Mouse (Mus musculus) CH12.LX (cell line): Measurements from ENCODE around the gene Hspa1l. TPM values are rescaled to one million over a fixed set of nuclear protein-coding genes. Genes with fewer than 3 reads are reported as not detected.

ENCODE experiments used
- DNase-seq: peaks from one replicate; pipeline ENCODE4 v3.0.0-alpha.2; 2013; ENCODE audit errors: extremely low read depth
- H3K27ac ChIP-seq: 2 replicates; pipeline ENCODE4 v1.5.1; 2012; ENCODE audit warnings: low read depth, mild to moderate bottlenecking, control low read depth, moderate library complexity; ENCODE audit not compliant: insufficient read depth
- H3K27me3 ChIP-seq: replicated peaks from 2 replicates; pipeline ENCODE3; 2012; ENCODE audit warnings: inconsistent platforms
- H3K36me3 ChIP-seq, 2 experiments: replicated peaks in 1 of 2; 2 replicates each; pipeline versions ENCODE3 to v1.6.1; 2012; ENCODE audit warnings: inconsistent platforms in 1 of 2, low read length in 1 of 2, mild to moderate bottlenecking in 1 of 2, mixed read lengths in 1 of 2, moderate library complexity in 1 of 2; ENCODE audit not compliant: control insufficient read depth in 1 of 2, insufficient read depth in 1 of 2
- H3K4me1 ChIP-seq, 2 experiments: 2 replicates each; pipeline ENCODE4 v1.6.1; 2012; ENCODE audit warnings: inconsistent platforms in 1 of 2, moderate library complexity in 1 of 2; ENCODE audit not compliant: insufficient read depth in 2 of 2, control insufficient read depth in 1 of 2
- H3K4me2 ChIP-seq: 2 replicates; pipeline ENCODE4 v1.6.1; 2012; ENCODE audit warnings: low read depth, mild to moderate bottlenecking, control low read depth; ENCODE audit not compliant: poor library complexity, insufficient read depth, severe bottlenecking
- H3K4me3 ChIP-seq, 3 experiments: fragments of 150-350 bp in 1 of 3; sonication (generic) in 1 of 3; replicated peaks in 1 of 3; 2 replicates each; pipeline versions ENCODE3 to v1.5.1; 2011 to 2012; ENCODE audit warnings: low read depth in 2 of 3, low read length in 2 of 3, mild to moderate bottlenecking in 2 of 3, moderate library complexity in 2 of 3, control low read depth in 1 of 3, improper control_type of control experiment in 1 of 3, inconsistent platforms in 1 of 3, mixed read lengths in 1 of 3; ENCODE audit not compliant: poor library complexity in 1 of 3
- H3K79me2 ChIP-seq: replicated peaks from 2 replicates; pipeline ENCODE4 v1.6.1; 2012; ENCODE audit warnings: mild to moderate bottlenecking, moderate library complexity; ENCODE audit not compliant: control insufficient read depth, poor library complexity, insufficient read depth, severe bottlenecking; ENCODE audit errors: extremely low read depth
- H3K9ac ChIP-seq: 2 replicates; pipeline ENCODE4 v1.6.1; 2012; ENCODE audit warnings: low read depth, mild to moderate bottlenecking, control low read depth, moderate library complexity; ENCODE audit not compliant: insufficient read depth
- H3K9me3 ChIP-seq: replicated peaks from 2 replicates; pipeline ENCODE3; 2012; ENCODE audit warnings: low read length, inconsistent platforms, mixed read lengths
- EP300 ChIP-seq: IDR thresholded peaks from 2 replicates; pipeline ENCODE4 v1.6.1; 2011; ENCODE audit warnings: low read length, improper control_type of control experiment
- GABPA ChIP-seq: IDR thresholded peaks from 2 replicates; pipeline ENCODE4 v1.6.1; 2012; ENCODE audit warnings: low read depth, low read length, improper control_type of control experiment, inconsistent platforms; ENCODE audit not compliant: insufficient replicate concordance
- MAX ChIP-seq: IDR thresholded peaks from 2 replicates; pipeline ENCODE4 v1.6.1; 2011; ENCODE audit warnings: low read length, improper control_type of control experiment
- MAZ ChIP-seq: IDR thresholded peaks from 2 replicates; pipeline ENCODE4 v1.6.1; 2012; ENCODE audit warnings: low read depth, mild to moderate bottlenecking, inconsistent platforms, low read length, improper control_type of control experiment, moderate library complexity
- MXI1 ChIP-seq: IDR thresholded peaks from 2 replicates; pipeline ENCODE4 v1.6.1; 2011; ENCODE audit warnings: mild to moderate bottlenecking, low read depth, low read length, improper control_type of control experiment
- MYC ChIP-seq: IDR thresholded peaks from 2 replicates; pipeline ENCODE4 v1.6.1; 2011; ENCODE audit warnings: low read depth, mild to moderate bottlenecking, improper control_type of control experiment, low read length
- NELFE ChIP-seq: IDR thresholded peaks from 2 replicates; pipeline ENCODE4 v1.6.1; 2011; ENCODE audit warnings: low read depth, low read length, improper control_type of control experiment
- NRF1 ChIP-seq: IDR thresholded peaks from 2 replicates; pipeline ENCODE4 v1.6.1; 2014; ENCODE audit warnings: low read depth, mild to moderate bottlenecking, inconsistent platforms, low read length, improper control_type of control experiment, moderate library complexity
- PAX5 ChIP-seq: IDR thresholded peaks from 2 replicates; pipeline ENCODE4 v1.6.1; 2012; ENCODE audit warnings: low read length, inconsistent platforms, mixed read lengths
- POLR2A ChIP-seq: IDR thresholded peaks from 2 replicates; pipeline ENCODE4 v1.6.1; 2011; ENCODE audit warnings: low read depth, mild to moderate bottlenecking, improper control_type of control experiment, low read length
- POLR2AphosphoS2 ChIP-seq: IDR thresholded peaks from 2 replicates; pipeline ENCODE4 v1.6.1; 2011; ENCODE audit warnings: low read depth, low read length, improper control_type of control experiment
- RCOR1 ChIP-seq: conservative IDR thresholded peaks from 2 replicates; pipeline ENCODE4 v1.6.1; 2012; ENCODE audit warnings: low read depth, mild to moderate bottlenecking, inconsistent platforms, low read length, improper control_type of control experiment
- ZC3H11A ChIP-seq: IDR thresholded peaks from 2 replicates; pipeline ENCODE4 v1.6.1; 2012; ENCODE audit warnings: low read depth, mild to moderate bottlenecking, inconsistent platforms, low read length, improper control_type of control experiment
- ZKSCAN1 ChIP-seq: IDR thresholded peaks from 2 replicates; pipeline ENCODE4 v1.6.1; 2012; ENCODE audit warnings: low read depth, inconsistent platforms, low read length, improper control_type of control experiment, borderline replicate concordance
- ZNF384 ChIP-seq: IDR thresholded peaks from 2 replicates; pipeline ENCODE4 v1.6.1; 2012; ENCODE audit warnings: low read depth, low read length, improper control_type of control experiment, inconsistent platforms
- dilution Hi-C: fragments of 300-500 bp; cut with MboI; formaldehyde crosslinking; loops from 2 replicates; pipeline ENCODE4 v1.14.3; 2020; ENCODE audit warnings: low sequenced_read_pairs; ENCODE audit not compliant: extremely low pct_unique_long_range_greater_than_20kb, extremely low pct_ligation_motif_present
- in situ Hi-C: fragments of 300-500 bp; cut with MboI; formaldehyde crosslinking; loops from 3 replicates; pipeline ENCODE4 v1.14.3; 2019; ENCODE audit warnings: low sequenced_read_pairs, low pct_ligation_motif_present, low pct_unique_long_range_greater_than_20kb, mixed read lengths
- polyA plus RNA-seq: library from polyadenylated mRNA; unstranded; fragments of >175 nt; gene quantifications from 2 replicates; pipeline ENCODE4 v1.2.1, GENCODE M21; 2012; ENCODE audit warnings: low read depth; ENCODE audit not compliant: insufficient read length
- total RNA-seq, 2 experiments: library from RNA; depleted of rRNA; stranded (reverse); fragments of 300-350 nt in 1 of 2; fragments of >200 nt in 1 of 2; gene quantifications; 2 replicates each; pipeline ENCODE4 v1.2.3; 2012 to 2014

Gene Hspa1l
- total and polyA plus RNA-seq, 3 experiments, result 0.30 to 1.4 TPM; not detected in 1

- Histone ChIP-seq H3K4me3 (no peak overlapping the region), H3K4me1 (peaks cover 0 to 17% of the 10 kb centered on the region in 2 experiments; a peak in 2 of 4 replicates), H3K79me2 (peaks cover 3% of the 10 kb centered on the region; the same call in 1 of the 2 replicates), H3K9ac (no peak overlapping the region), H3K9me3 (no peaks in the 10 kb centered on the region), H3K4me2 (no peak overlapping the region), H3K27me3 (no peaks in the 10 kb centered on the region), H3K36me3 (peaks cover 81 to 99% of the 10 kb centered on the region in 2 experiments), H3K27ac (no peak overlapping the region)
- TF ChIP-seq PAX5 (no peak), RCOR1 (no peak), NELFE (no peak), POLR2A (no peak), POLR2AphosphoS2 (no peak), ZKSCAN1 (no peak), NRF1 (no peak), ZNF384 (no peak)
- in situ Hi-C loops (loop anchor here (10.0 kb wide), 1 partner anchor 222 kb away; the partner anchor contains the start of genes Atp6v1g2 and Nfkbil1), dilution Hi-C loops (no loop called here)
- no peak for DNase-seq
Measured at GRCm38 (mm10) chr17:35013221-35013620, 40.7 kb downstream of the Hspa1l start.

- Histone ChIP-seq H3K27ac (no peak overlapping the region), H3K27me3 (no peaks in the 10 kb centered on the region), H3K36me3 (peaks cover 63 to 94% of the 10 kb centered on the region in 2 experiments), H3K9ac (no peak overlapping the region), H3K4me2 (no peak overlapping the region), H3K4me3 (no peak overlapping the region), H3K4me1 (0 out of 4 replicates have a peak, but pooled peaks cover 0 to 2% of the 10 kb centered on the region in 2 experiments), H3K9me3 (no peaks in the 10 kb centered on the region), H3K79me2 (no peaks in the 10 kb centered on the region)
- in situ Hi-C loops, result loop anchor here (10.0 kb wide), 1 partner anchor 220 kb away; the partner anchor contains the start of genes Atp6v1g2 and Nfkbil1
- dilution Hi-C loops, result no loop called here
- TF ChIP-seq MXI1 (no peak), MAZ (no peak), MYC (no peak), EP300 (no peak), ZC3H11A (no peak), POLR2A (no peak), GABPA (no peak), PAX5 (no peak), MAX (no peak)
- no peak for DNase-seq
Measured at GRCm38 (mm10) chr17:35015296-35015695, 42.8 kb downstream of the Hspa1l start.
